Mouse (Mus musculus) CH12.LX (cell line): ENCODE measurements around the gene Mettl21c. TPM values are rescaled to one million over a fixed set of nuclear protein-coding genes. Genes with fewer than 3 reads are reported as not detected.

Experiments used
- DNase-seq: peaks from one replicate; pipeline ENCODE4 v3.0.0-alpha.2; 2013; ENCODE audit errors: extremely low read depth
- H3K27ac ChIP-seq: 2 replicates; pipeline ENCODE4 v1.5.1; 2012; ENCODE audit warnings: low read depth, mild to moderate bottlenecking, control low read depth, moderate library complexity; ENCODE audit not compliant: insufficient read depth
- H3K27me3 ChIP-seq: replicated peaks from 2 replicates; pipeline ENCODE3; 2012; ENCODE audit warnings: inconsistent platforms
- H3K36me3 ChIP-seq, 2 experiments: replicated peaks in 1 of 2; 2 replicates each; pipeline versions ENCODE3 to v1.6.1; 2012; ENCODE audit warnings: inconsistent platforms in 1 of 2, low read length in 1 of 2, mild to moderate bottlenecking in 1 of 2, mixed read lengths in 1 of 2, moderate library complexity in 1 of 2; ENCODE audit not compliant: control insufficient read depth in 1 of 2, insufficient read depth in 1 of 2
- H3K4me1 ChIP-seq, 2 experiments: 2 replicates each; pipeline ENCODE4 v1.6.1; 2012; ENCODE audit warnings: inconsistent platforms in 1 of 2, moderate library complexity in 1 of 2; ENCODE audit not compliant: insufficient read depth in 2 of 2, control insufficient read depth in 1 of 2
- H3K4me2 ChIP-seq: 2 replicates; pipeline ENCODE4 v1.6.1; 2012; ENCODE audit warnings: low read depth, mild to moderate bottlenecking, control low read depth; ENCODE audit not compliant: poor library complexity, insufficient read depth, severe bottlenecking
- H3K4me3 ChIP-seq, 3 experiments: fragments of 150-350 bp in 1 of 3; sonication (generic) in 1 of 3; replicated peaks in 1 of 3; 2 replicates each; pipeline versions ENCODE3 to v1.5.1; 2011 to 2012; ENCODE audit warnings: low read depth in 2 of 3, low read length in 2 of 3, mild to moderate bottlenecking in 2 of 3, moderate library complexity in 2 of 3, control low read depth in 1 of 3, improper control_type of control experiment in 1 of 3, inconsistent platforms in 1 of 3, mixed read lengths in 1 of 3; ENCODE audit not compliant: poor library complexity in 1 of 3
- H3K79me2 ChIP-seq: replicated peaks from 2 replicates; pipeline ENCODE4 v1.6.1; 2012; ENCODE audit warnings: mild to moderate bottlenecking, moderate library complexity; ENCODE audit not compliant: control insufficient read depth, poor library complexity, insufficient read depth, severe bottlenecking; ENCODE audit errors: extremely low read depth
- H3K9ac ChIP-seq: 2 replicates; pipeline ENCODE4 v1.6.1; 2012; ENCODE audit warnings: low read depth, mild to moderate bottlenecking, control low read depth, moderate library complexity; ENCODE audit not compliant: insufficient read depth
- H3K9me3 ChIP-seq: replicated peaks from 2 replicates; pipeline ENCODE3; 2012; ENCODE audit warnings: low read length, inconsistent platforms, mixed read lengths
- CHD2 ChIP-seq: IDR thresholded peaks from 2 replicates; pipeline ENCODE4 v1.6.1; 2011; ENCODE audit warnings: low read length, improper control_type of control experiment
- E2F4 ChIP-seq: IDR thresholded peaks from 2 replicates; pipeline ENCODE4 v1.6.1; 2011; ENCODE audit warnings: low read depth, low read length, improper control_type of control experiment; ENCODE audit not compliant: insufficient replicate concordance
- ELF1 ChIP-seq: IDR thresholded peaks from 2 replicates; pipeline ENCODE4 v1.6.1; 2014; ENCODE audit warnings: low read depth, mild to moderate bottlenecking, inconsistent platforms, low read length, improper control_type of control experiment
- EP300 ChIP-seq: IDR thresholded peaks from 2 replicates; pipeline ENCODE4 v1.6.1; 2011; ENCODE audit warnings: low read length, improper control_type of control experiment
- IRF4 ChIP-seq: IDR thresholded peaks from 2 replicates; pipeline ENCODE4 v1.6.1; 2014; ENCODE audit warnings: low read depth, mild to moderate bottlenecking, inconsistent platforms, low read length, improper control_type of control experiment
- JUN ChIP-seq: IDR thresholded peaks from 2 replicates; pipeline ENCODE4 v1.6.1; 2011; ENCODE audit warnings: low read depth, mild to moderate bottlenecking, low read length, improper control_type of control experiment, moderate library complexity; ENCODE audit not compliant: insufficient read depth
- JUND ChIP-seq: conservative IDR thresholded peaks from 2 replicates; pipeline ENCODE4 v1.6.1; 2011; ENCODE audit warnings: low read depth, low read length, improper control_type of control experiment
- MAZ ChIP-seq: IDR thresholded peaks from 2 replicates; pipeline ENCODE4 v1.6.1; 2012; ENCODE audit warnings: low read depth, mild to moderate bottlenecking, inconsistent platforms, low read length, improper control_type of control experiment, moderate library complexity
- MEF2A ChIP-seq: IDR thresholded peaks from 2 replicates; pipeline ENCODE4 v1.6.1; 2014; ENCODE audit warnings: low read depth, mild to moderate bottlenecking, inconsistent platforms, low read length, improper control_type of control experiment, borderline replicate concordance
- MYC ChIP-seq: IDR thresholded peaks from 2 replicates; pipeline ENCODE4 v1.6.1; 2011; ENCODE audit warnings: low read depth, mild to moderate bottlenecking, improper control_type of control experiment, low read length
- NRF1 ChIP-seq: IDR thresholded peaks from 2 replicates; pipeline ENCODE4 v1.6.1; 2014; ENCODE audit warnings: low read depth, mild to moderate bottlenecking, inconsistent platforms, low read length, improper control_type of control experiment, moderate library complexity
- POLR2A ChIP-seq: IDR thresholded peaks from 2 replicates; pipeline ENCODE4 v1.6.1; 2011; ENCODE audit warnings: low read depth, mild to moderate bottlenecking, improper control_type of control experiment, low read length
- POLR2AphosphoS2 ChIP-seq: IDR thresholded peaks from 2 replicates; pipeline ENCODE4 v1.6.1; 2011; ENCODE audit warnings: low read depth, low read length, improper control_type of control experiment
- RAD21 ChIP-seq: IDR thresholded peaks from 2 replicates; pipeline ENCODE4 v1.6.1; 2011; ENCODE audit warnings: low read depth, mild to moderate bottlenecking, low read length, improper control_type of control experiment, moderate library complexity
- TBP ChIP-seq: conservative IDR thresholded peaks from 2 replicates; pipeline ENCODE4 v1.6.1; 2011; ENCODE audit warnings: low read depth, low read length, improper control_type of control experiment
- UBTF ChIP-seq: IDR thresholded peaks from 2 replicates; pipeline ENCODE4 v1.6.1; 2012; ENCODE audit warnings: low read depth, mild to moderate bottlenecking, inconsistent platforms, low read length, improper control_type of control experiment, moderate library complexity
- USF1 ChIP-seq: IDR thresholded peaks from 2 replicates; pipeline ENCODE4 v1.6.1; 2014; ENCODE audit warnings: low read depth, mild to moderate bottlenecking, inconsistent platforms, low read length, improper control_type of control experiment
- ZMIZ1 ChIP-seq: IDR thresholded peaks from 2 replicates; pipeline ENCODE4 v1.6.1; 2012; ENCODE audit warnings: low read depth, mild to moderate bottlenecking, inconsistent platforms, low read length, improper control_type of control experiment
- dilution Hi-C: fragments of 300-500 bp; cut with MboI; formaldehyde crosslinking; loops from 2 replicates; pipeline ENCODE4 v1.14.3; 2020; ENCODE audit warnings: low sequenced_read_pairs; ENCODE audit not compliant: extremely low pct_unique_long_range_greater_than_20kb, extremely low pct_ligation_motif_present
- in situ Hi-C: fragments of 300-500 bp; cut with MboI; formaldehyde crosslinking; loops from 3 replicates; pipeline ENCODE4 v1.14.3; 2019; ENCODE audit warnings: low sequenced_read_pairs, low pct_ligation_motif_present, low pct_unique_long_range_greater_than_20kb, mixed read lengths
- polyA plus RNA-seq: library from polyadenylated mRNA; unstranded; fragments of >175 nt; gene quantifications from 2 replicates; pipeline ENCODE4 v1.2.1, GENCODE M21; 2012; ENCODE audit warnings: low read depth; ENCODE audit not compliant: insufficient read length
- total RNA-seq, 2 experiments: library from RNA; depleted of rRNA; stranded (reverse); fragments of 300-350 nt in 1 of 2; fragments of >200 nt in 1 of 2; gene quantifications; 2 replicates each; pipeline ENCODE4 v1.2.3; 2012 to 2014

The Mettl21c gene
- total and polyA plus RNA-seq, 3 experiments = 0.13 to 0.31 (median 0.16) TPM

DNA sequence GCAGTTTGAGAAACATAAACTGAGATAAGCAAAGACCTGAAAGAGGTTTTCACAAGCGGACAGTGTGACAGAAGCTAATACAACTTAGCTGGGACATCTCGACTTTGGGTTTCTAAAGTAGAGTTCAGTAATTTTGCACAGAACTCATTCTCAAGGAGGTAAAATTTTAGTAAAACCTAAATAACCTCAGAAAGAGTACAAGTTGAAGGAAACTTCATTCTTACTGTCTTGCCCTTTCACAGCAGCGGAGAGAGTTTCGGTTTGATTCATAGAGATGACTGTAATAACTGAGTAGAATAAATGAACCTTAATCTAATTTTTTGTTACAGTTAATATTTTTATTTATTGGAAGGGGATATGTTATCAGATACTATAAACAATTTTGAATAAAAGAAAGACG is 13.1 kb upstream of the Mettl21c start:
- Histone ChIP-seq H3K27ac (no peak overlapping the region), H3K9ac (no peak overlapping the region), H3K9me3 (no peaks in the 10 kb centered on the region)
- dilution Hi-C loops = no loop called here
- peak; percentile 28; the same call in 1 of the 2 replicates for TF ChIP-seq IRF4
- 0 out of 2 replicates have a peak, but pooled peaks have one; percentile 26 for TF ChIP-seq EP300
- TF ChIP-seq JUN = no peak
- no peak for TF ChIP-seq E2F4
- no peak for TF ChIP-seq TBP
- TF ChIP-seq MAZ = no peak
- no peak for TF ChIP-seq POLR2AphosphoS2
- TF ChIP-seq, all 38 proteins: peak for 2
- DNase-seq = no peak
- no peaks in the 10 kb centered on the region for H3K36me3 ChIP-seq
- in situ Hi-C loops = loop anchor here (25.0 kb wide), 1 partner anchor 271 kb away; no protein-coding TSS in a partner anchor
- no peaks in the 10 kb centered on the region for H3K4me1 ChIP-seq
- H3K4me3 ChIP-seq = no peak overlapping the region
- no peak overlapping the region for H3K4me2 ChIP-seq
- no peaks in the 10 kb centered on the region for H3K79me2 ChIP-seq
- H3K27me3 ChIP-seq = no peaks in the 10 kb centered on the region

DNA sequence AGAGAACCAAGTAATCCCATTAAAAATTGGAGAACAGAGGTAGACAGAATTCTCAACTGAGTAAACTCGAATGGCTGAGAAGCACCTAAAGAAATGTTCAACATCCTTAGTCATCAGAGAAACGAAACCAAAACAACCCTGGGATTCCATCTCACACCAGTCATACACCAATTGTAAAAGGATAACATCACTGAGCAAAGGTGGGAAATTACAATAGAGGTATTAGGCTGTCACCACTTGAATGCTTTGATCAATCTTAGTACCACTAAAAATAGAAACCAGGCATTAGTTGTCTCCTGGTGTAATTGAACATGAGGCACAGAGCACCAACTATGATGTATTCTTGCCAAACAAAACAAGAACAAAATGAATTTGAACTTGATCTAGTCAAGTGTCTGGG is 12.4 kb upstream of the Mettl21c start:
- Histone ChIP-seq H3K9ac (no peak overlapping the region), H3K36me3 (no peaks in the 10 kb centered on the region), H3K79me2 (no peaks in the 10 kb centered on the region), H3K4me2 (peak overlapping the region; percentile 36; the same call in 1 of the 2 replicates), H3K4me1 (no peaks in the 10 kb centered on the region), H3K4me3 (no peak overlapping the region), H3K27me3 (no peaks in the 10 kb centered on the region), H3K9me3 (no peaks in the 10 kb centered on the region), H3K27ac (no peak overlapping the region)
- dilution Hi-C loops = no loop called here
- no peak for TF ChIP-seq USF1
- no peak for TF ChIP-seq NRF1
- TF ChIP-seq MEF2A = no peak
- no peak for TF ChIP-seq UBTF
- TF ChIP-seq ZMIZ1 = no peak
- no peak for TF ChIP-seq POLR2A
- TF ChIP-seq CHD2 = no peak
- TF ChIP-seq RAD21 = no peak
- no peak for TF ChIP-seq ELF1
- TF ChIP-seq MYC = no peak
- no peak for TF ChIP-seq MAZ
- TF ChIP-seq TBP = no peak
- TF ChIP-seq JUND = no peak
- DNase-seq = no peak
- in situ Hi-C loops = loop anchor here (25.0 kb wide), 1 partner anchor 270 kb away; no protein-coding TSS in a partner anchor
